2 mouse cellular contexts compared by ENCODE assay signal in the genomic region with DNA sequence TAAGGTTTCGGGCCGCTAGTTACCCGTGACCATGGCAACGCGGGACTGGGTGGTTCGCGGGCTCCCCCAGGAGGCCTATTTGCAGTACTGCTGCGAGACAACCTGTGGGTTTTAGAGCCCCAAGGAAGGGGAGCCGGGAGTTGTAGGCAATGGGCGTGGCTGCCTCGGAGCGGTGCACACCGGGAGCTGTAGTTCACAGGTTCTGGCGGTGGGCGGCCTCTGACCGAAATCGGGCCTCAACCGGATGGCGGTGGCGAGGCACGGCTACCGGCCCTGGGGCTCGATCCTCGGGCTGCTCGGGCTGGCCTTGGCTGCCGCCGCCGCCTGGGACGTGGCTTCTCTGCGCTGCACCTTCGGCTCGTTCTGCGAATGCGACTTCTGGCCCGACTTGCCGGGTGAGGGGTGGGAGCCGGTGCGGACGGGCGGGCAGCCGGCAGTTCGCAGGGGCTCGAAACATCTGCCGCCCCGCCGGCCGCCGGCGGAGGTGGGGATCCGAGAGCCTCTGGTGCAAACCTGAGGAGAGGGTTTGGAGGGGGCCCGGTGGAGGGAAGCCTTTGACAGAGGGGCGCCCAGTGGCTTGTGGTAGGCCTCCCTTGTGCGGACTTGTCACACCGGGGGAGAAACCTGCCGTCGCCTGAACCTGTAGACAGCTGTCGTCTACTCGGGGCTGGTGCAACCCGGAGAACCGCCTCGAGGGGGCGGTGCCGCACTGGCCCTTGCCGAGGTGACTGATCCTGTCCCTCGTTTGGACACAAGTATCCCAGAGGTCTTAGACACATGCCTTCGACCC.
TF ChIP-seq lines count a peak whose summit lies in the region.

A gene (plus strand): TSS at position 179 of the 790 bp plus-strand sequence.

TF ChIP-seq in C2C12, 6 proteins besides CTCF, POLR2A, EP300 and RAD21 (continued from another document):
- TF ChIP-seq FOSL1 (IDR thresholded peaks at IDR 0.05; ENCODE audit: insufficient read depth, low read length, poor library complexity, severe bottlenecking): no peak
TF ChIP-seq in C2C12: peak in this region for 1.

TF ChIP-seq in myocyte, 11 proteins besides CTCF, POLR2A, EP300 and RAD21 (continued from another document):
- TF ChIP-seq MYOG (IDR thresholded peaks at IDR 0.05; ENCODE audit: control insufficient read depth in 1 of 3, insufficient read depth in 1 of 3, insufficient read length in 2 of 3, low read depth in 2 of 3) (peak; percentile 20 to 88 (median 61)), REST (IDR thresholded peaks at IDR 0.05; ENCODE audit: insufficient read depth, insufficient read length) (no peak), E2F4 (IDR thresholded peaks at IDR 0.05; ENCODE audit: insufficient read depth) (no peak), TCF3 (IDR thresholded peaks at IDR 0.05; ENCODE audit: insufficient read length, low read depth) (no peak), POLR2AphosphoS2 (IDR thresholded peaks at IDR 0.05; ENCODE audit: insufficient read length, low read depth) (peak; percentile 79)
TF ChIP-seq in myocyte: peak in this region for 4.
